Mouse (Mus musculus): ENCODE measurements around the gene Lrmda.

The Lrmda gene

GRCm38 (mm10) chr14:22259376-22260032 is 240.0 kb downstream of the Lrmda start:
- peak; percentile 63 for DNase-seq

- DNase-seq = no peak
Measured at GRCm38 (mm10) chr14:22260033-22260419, 240.5 kb downstream of the Lrmda start.

- DNase-seq = no peak
Measured at GRCm38 (mm10) chr14:22265229-22265905, 245.9 kb downstream of the Lrmda start.

- DNase-seq = no peak
Measured at GRCm38 (mm10) chr14:22269812-22270211, 250.3 kb downstream of the Lrmda start.

- no peak for DNase-seq
Measured at GRCm38 (mm10) chr14:22278053-22278452, 258.5 kb downstream of the Lrmda start.

GRCm38 (mm10) chr14:22279591-22279990 is 260.1 kb downstream of the Lrmda start:
- DNase-seq = no peak

GRCm38 (mm10) chr14:22281630-22282029 is 262.1 kb downstream of the Lrmda start:
- no peak for DNase-seq

- no peak for DNase-seq
Measured at GRCm38 (mm10) chr14:22282847-22283246, 263.3 kb downstream of the Lrmda start.

- peak; percentile 57 for DNase-seq
Measured at GRCm38 (mm10) chr14:22283722-22284121, 264.2 kb downstream of the Lrmda start.

GRCm38 (mm10) chr14:22284823-22285517 is 265.5 kb downstream of the Lrmda start:
- no peak for DNase-seq

- no peak for DNase-seq
Measured at GRCm38 (mm10) chr14:22285826-22286225, 266.3 kb downstream of the Lrmda start.

GRCm38 (mm10) chr14:22288179-22288578 is 268.7 kb downstream of the Lrmda start:
- peak; percentile 44 for DNase-seq

- DNase-seq = peak; percentile 49
Measured at GRCm38 (mm10) chr14:22289380-22289922, 269.9 kb downstream of the Lrmda start.

- no peak for DNase-seq
Measured at GRCm38 (mm10) chr14:22294371-22294770, 274.9 kb downstream of the Lrmda start.

GRCm38 (mm10) chr14:22296655-22297239 is 277.2 kb downstream of the Lrmda start:
- DNase-seq = no peak

GRCm38 (mm10) chr14:22306759-22307158 is 287.2 kb downstream of the Lrmda start:
- no peak for DNase-seq

GRCm38 (mm10) chr14:22308059-22308458 is 288.5 kb downstream of the Lrmda start:
- no peak for DNase-seq

GRCm38 (mm10) chr14:22323058-22323457 is 303.5 kb downstream of the Lrmda start:
- no peak for DNase-seq

- no peak for DNase-seq
Measured at GRCm38 (mm10) chr14:22323530-22324292, 304.2 kb downstream of the Lrmda start.

- no peak for DNase-seq
Measured at GRCm38 (mm10) chr14:22326218-22326964, 306.9 kb downstream of the Lrmda start.

- DNase-seq = no peak
Measured at GRCm38 (mm10) chr14:22329191-22329590, 309.7 kb downstream of the Lrmda start.
